Mouse (Mus musculus) brain, embryonic 14.5 days (tissue): ENCODE measurements around the gene Pp2d1.

Experiments used
- CTCF ChIP-seq: fragments of 200-500 bp; IDR thresholded peaks from 2 replicates; pipeline ENCODE4 v1.5.1; 2012; ENCODE audit warnings: inconsistent platforms, mild to moderate bottlenecking, moderate library complexity, borderline replicate concordance; ENCODE audit not compliant: insufficient read depth, insufficient read length; ENCODE audit errors: extremely low read depth
- POLR2A ChIP-seq: fragments of 200-500 bp; IDR thresholded peaks from 2 replicates; pipeline ENCODE4 v1.6.1; 2012; ENCODE audit warnings: mild to moderate bottlenecking, inconsistent platforms, borderline replicate concordance; ENCODE audit not compliant: poor library complexity, insufficient read depth, insufficient read length, severe bottlenecking; ENCODE audit errors: extremely low read depth

- no peak for TF ChIP-seq CTCF
- no peak for TF ChIP-seq POLR2A
These were observed 70.6 kb downstream of the Pp2d1 start for GRCm38 (mm10) chr17:53468697-53469096.
